Mouse (Mus musculus) MEL (cell line): Measurements from ENCODE around the gene Tpm4. TPM values are rescaled to one million over a fixed set of nuclear protein-coding genes. Genes with fewer than 3 reads are reported as not detected.

Source experiments
- DNase-seq: peaks from one replicate; pipeline ENCODE4 v3.0.0; 2011; ENCODE audit warnings: low read depth, low spot score
- H3K27ac ChIP-seq: 2 replicates; pipeline ENCODE4 v1.5.1; 2012; ENCODE audit warnings: low read depth, mild to moderate bottlenecking, control low read depth, low read length, moderate library complexity; ENCODE audit not compliant: control insufficient read depth
- H3K27me3 ChIP-seq, 2 experiments: fragments of 150-350 bp in 1 of 2; sonication (generic) in 1 of 2; 2 replicates each; pipeline ENCODE4 v1.6.1; 2012; ENCODE audit warnings: low read length in 2 of 2, mild to moderate bottlenecking in 2 of 2, improper control_type of control experiment in 1 of 2, moderate library complexity in 1 of 2; ENCODE audit not compliant: insufficient read depth in 2 of 2, control insufficient read depth in 1 of 2
- H3K36me3 ChIP-seq, 2 experiments: 2 replicates each; pipeline ENCODE4 v1.6.1; 2012 to 2014; ENCODE audit warnings: low read length in 2 of 2, improper control_type of control experiment in 1 of 2, inconsistent platforms in 1 of 2, mild to moderate bottlenecking in 1 of 2; ENCODE audit not compliant: insufficient read depth in 2 of 2, control insufficient read depth in 1 of 2
- H3K4me1 ChIP-seq, 2 experiments: fragments of 150-350 bp in 1 of 2; sonication (generic) in 1 of 2; 2 replicates each; pipeline ENCODE4 v1.6.1; 2012; ENCODE audit warnings: low read length in 2 of 2, improper control_type of control experiment in 1 of 2, mild to moderate bottlenecking in 1 of 2; ENCODE audit not compliant: insufficient read depth in 2 of 2, control insufficient read depth in 1 of 2
- H3K4me3 ChIP-seq, 2 experiments: fragments of 150-350 bp in 1 of 2; sonication (generic) in 1 of 2; 2 replicates each; pipeline ENCODE4 v1.5.1; 2012; ENCODE audit warnings: low read depth in 2 of 2, low read length in 2 of 2, mild to moderate bottlenecking in 2 of 2, moderate library complexity in 2 of 2, control low read depth in 1 of 2, improper control_type of control experiment in 1 of 2; ENCODE audit not compliant: control insufficient read depth in 1 of 2, insufficient read depth in 1 of 2
- H3K79me2 ChIP-seq: 2 replicates; pipeline ENCODE4 v1.6.1; 2012; ENCODE audit warnings: mild to moderate bottlenecking, low read length, moderate library complexity; ENCODE audit not compliant: control insufficient read depth, poor library complexity, insufficient read depth
- H3K9ac ChIP-seq: 2 replicates; pipeline ENCODE4 v1.6.1; 2012; ENCODE audit warnings: low read depth, mild to moderate bottlenecking, control low read depth, low read length, moderate library complexity; ENCODE audit not compliant: control insufficient read depth, poor library complexity, severe bottlenecking
- H3K9me3 ChIP-seq: fragments of 150-350 bp; sonication (generic); replicated peaks from 2 replicates; pipeline ENCODE4 v1.6.1; 2012; ENCODE audit warnings: mild to moderate bottlenecking, low read length, improper control_type of control experiment, moderate library complexity; ENCODE audit not compliant: insufficient read depth
- ELF1 ChIP-seq: IDR thresholded peaks from 2 replicates; pipeline ENCODE4 v1.6.1; 2014; ENCODE audit warnings: low read depth, mild to moderate bottlenecking, inconsistent platforms, low read length, improper control_type of control experiment, moderate library complexity
- EP300 ChIP-seq, 2 experiments: IDR thresholded peaks; 2 replicates each; pipeline ENCODE4 v1.6.1; 2011; ENCODE audit warnings: improper control_type of control experiment in 2 of 2, low read length in 2 of 2, low read depth in 1 of 2, mild to moderate bottlenecking in 1 of 2
- GABPA ChIP-seq: IDR thresholded peaks from 2 replicates; pipeline ENCODE4 v1.6.1; 2012; ENCODE audit warnings: low read depth, mild to moderate bottlenecking, inconsistent platforms, low read length, improper control_type of control experiment, moderate library complexity
- JUND ChIP-seq: IDR thresholded peaks from 2 replicates; pipeline ENCODE4 v1.6.1; 2011; ENCODE audit warnings: low read depth, mild to moderate bottlenecking, improper control_type of control experiment, low read length
- MAX ChIP-seq: IDR thresholded peaks from 2 replicates; pipeline ENCODE4 v1.6.1; 2011; ENCODE audit warnings: low read length, improper control_type of control experiment
- MAZ ChIP-seq: IDR thresholded peaks from 2 replicates; pipeline ENCODE4 v1.6.1; 2012; ENCODE audit warnings: low read depth, mild to moderate bottlenecking, inconsistent platforms, low read length, improper control_type of control experiment
- MYB ChIP-seq: IDR thresholded peaks from 2 replicates; pipeline ENCODE4 v1.6.1; 2011; ENCODE audit warnings: mild to moderate bottlenecking, low read depth, low read length, improper control_type of control experiment
- NRF1 ChIP-seq: IDR thresholded peaks from 2 replicates; pipeline ENCODE4 v1.6.1; 2014; ENCODE audit warnings: low read depth, mild to moderate bottlenecking, inconsistent platforms, low read length, improper control_type of control experiment, moderate library complexity; ENCODE audit not compliant: poor library complexity, insufficient read depth, severe bottlenecking
- POLR2AphosphoS2 ChIP-seq: IDR thresholded peaks from 2 replicates; pipeline ENCODE4 v1.6.1; 2011; ENCODE audit warnings: low read length, improper control_type of control experiment
- RCOR1 ChIP-seq: IDR thresholded peaks from 2 replicates; pipeline ENCODE4 v1.6.1; 2012; ENCODE audit warnings: low read depth, mild to moderate bottlenecking, inconsistent platforms, low read length, improper control_type of control experiment
- SIN3A ChIP-seq: IDR thresholded peaks from 2 replicates; pipeline ENCODE4 v1.6.1; 2012; ENCODE audit warnings: low read length, improper control_type of control experiment, inconsistent platforms
- SMC3 ChIP-seq: IDR thresholded peaks from 2 replicates; pipeline ENCODE4 v1.6.1; 2011; ENCODE audit warnings: low read depth, low read length, improper control_type of control experiment
- TCF12 ChIP-seq: IDR thresholded peaks from 2 replicates; pipeline ENCODE4 v1.6.1; 2014; ENCODE audit warnings: low read depth, mild to moderate bottlenecking, inconsistent platforms, low read length, improper control_type of control experiment, moderate library complexity
- USF2 ChIP-seq, 2 experiments: IDR thresholded peaks; 2 replicates each; pipeline ENCODE4 v1.6.1; 2011 to 2012; ENCODE audit warnings: improper control_type of control experiment in 2 of 2, low read length in 2 of 2, borderline replicate concordance in 1 of 2, inconsistent platforms in 1 of 2, low read depth in 1 of 2, mild to moderate bottlenecking in 1 of 2; ENCODE audit not compliant: insufficient read depth in 1 of 2
- ZMIZ1 ChIP-seq: IDR thresholded peaks from 2 replicates; pipeline ENCODE4 v1.6.1; 2012; ENCODE audit warnings: low read depth, mild to moderate bottlenecking, inconsistent platforms, low read length, improper control_type of control experiment, moderate library complexity
- polyA plus RNA-seq, 2 experiments: library from polyadenylated mRNA; stranded (reverse) in 1 of 2; unstranded in 1 of 2; fragments of >175 nt in 1 of 2; fragments of >200 nt in 1 of 2; gene quantifications; 2 replicates each; pipeline versions ENCODE4 v1.2.1 to v1.2.4; 2012; ENCODE audit warnings: low replicate concordance in 2 of 2, low read depth in 1 of 2; ENCODE audit not compliant: insufficient read length in 2 of 2, insufficient read depth in 1 of 2, missing spikeins in 1 of 2
- total RNA-seq: library from RNA; depleted of rRNA; stranded (reverse); fragments of 300-350 nt; gene quantifications from 2 replicates; pipeline ENCODE4 v1.2.3, GENCODE M21; 2012

Tpm4 gene
- total and polyA plus RNA-seq, 3 experiments = 0.12 to 0.36 TPM; not detected in 1

GRCm38 (mm10) chr8:72146556-72146955, 11.8 kb downstream of the Tpm4 start:
- Histone ChIP-seq H3K27ac (no peak overlapping the region), H3K4me1 (peaks cover 4 to 9% of the 10 kb centered on the region in 2 experiments; a peak in 3 of 4 replicates), H3K9ac (no peak overlapping the region), H3K79me2 (no peaks in the 10 kb centered on the region), H3K9me3 (no peaks in the 10 kb centered on the region), H3K27me3 (0 out of 4 replicates have a peak, but pooled peaks cover 0 to 1% of the 10 kb centered on the region in 2 experiments), H3K4me3 (no peak overlapping the region), H3K36me3 (peaks cover 0 to 5% of the 10 kb centered on the region in 2 experiments; a peak in 2 of 4 replicates)
- no peak for DNase-seq
- TF ChIP-seq RCOR1 (no peak), ELF1 (no peak), SIN3A (no peak), NRF1 (no peak), MAZ (no peak), USF2 (IDR thresholded peaks at IDR 0.05; ENCODE audit: borderline replicate concordance in 1 of 2, insufficient read depth in 1 of 2, low read depth in 1 of 2, low read length in 2 of 2) (no peak), MAX (no peak)

- peaks cover 5 to 11% of the 10 kb centered on the region in 2 experiments; a peak in 3 of 4 replicates for H3K4me1 ChIP-seq
- H3K27ac ChIP-seq = no peak overlapping the region
- H3K9ac ChIP-seq = no peak overlapping the region
- TF ChIP-seq SMC3 = no peak
- no peak for TF ChIP-seq TCF12
- no peak for TF ChIP-seq MYB
- TF ChIP-seq POLR2AphosphoS2 = no peak
- TF ChIP-seq EP300 (IDR thresholded peaks at IDR 0.05; ENCODE audit: low read depth in 1 of 2, low read length in 2 of 2) = no peak
- TF ChIP-seq JUND = no peak
- no peak for TF ChIP-seq ZMIZ1
- no peak for TF ChIP-seq RCOR1
- no peak for TF ChIP-seq GABPA
- TF ChIP-seq, all 39 proteins: peak for 0
- no peak for DNase-seq
- Histone ChIP-seq H3K79me2 (no peaks in the 10 kb centered on the region), H3K36me3 (peaks cover 0 to 11% of the 10 kb centered on the region in 2 experiments; a peak in 2 of 4 replicates), H3K4me3 (no peak overlapping the region), H3K27me3 (0 out of 4 replicates have a peak, but pooled peaks cover 0 to 1% of the 10 kb centered on the region in 2 experiments), H3K9me3 (no peaks in the 10 kb centered on the region)
These were observed 12.5 kb downstream of the Tpm4 start for GRCm38 (mm10) chr8:72147266-72147665.
